Mouse (Mus musculus) liver, adult 2 months (tissue): ENCODE data around the gene Rcor1. TPM values are rescaled to one million over a fixed set of nuclear protein-coding genes. Genes with fewer than 3 reads are reported as not detected.

Experiments
- DNase-seq: peaks from one replicate; pipeline ENCODE4 v3.0.0-alpha.2; 2011; ENCODE audit warnings: low read depth, low spot score; ENCODE audit errors: extremely low read depth
- H3K27ac ChIP-seq: fragments of 200-500 bp; replicated peaks from 2 replicates; pipeline ENCODE4 v1.5.1; 2012; ENCODE audit warnings: low read depth, mild to moderate bottlenecking, control low read depth, inconsistent platforms, low read length; ENCODE audit not compliant: insufficient read depth
- H3K27me3 ChIP-seq: fragments of 200-500 bp; 2 replicates; pipeline ENCODE4 v1.6.1; 2012; ENCODE audit warnings: mild to moderate bottlenecking, moderate library complexity, low read length, inconsistent platforms; ENCODE audit not compliant: control insufficient read depth, insufficient read depth
- H3K36me3 ChIP-seq: fragments of 200-500 bp; 2 replicates; pipeline ENCODE4 v1.6.1; 2012; ENCODE audit warnings: low read length, inconsistent platforms; ENCODE audit not compliant: control insufficient read depth, insufficient read depth
- H3K4me1 ChIP-seq: fragments of 200-500 bp; 2 replicates; pipeline ENCODE4 v1.6.1; 2011; ENCODE audit warnings: low read length; ENCODE audit not compliant: control insufficient read depth, insufficient read depth
- H3K4me3 ChIP-seq: fragments of 200-500 bp; 2 replicates; pipeline ENCODE4 v1.5.1; 2011; ENCODE audit warnings: low read depth, mild to moderate bottlenecking, control low read depth, low read length, moderate library complexity; ENCODE audit not compliant: insufficient read depth
- H3K79me2 ChIP-seq: fragments of 200-500 bp; 2 replicates; pipeline ENCODE4 v1.6.1; 2012; ENCODE audit warnings: inconsistent platforms, mild to moderate bottlenecking, low read length, moderate library complexity; ENCODE audit not compliant: control insufficient read depth, insufficient read depth
- H3K9ac ChIP-seq: fragments of 200-500 bp; 2 replicates; pipeline ENCODE4 v1.6.1; 2012; ENCODE audit warnings: low read depth, mild to moderate bottlenecking, control low read depth, inconsistent platforms, low read length
- CTCF ChIP-seq: fragments of 200-500 bp; IDR thresholded peaks from 2 replicates; pipeline ENCODE4 v1.5.1; 2011; ENCODE audit warnings: low read depth, low read length, control low read depth
- POLR2A ChIP-seq: fragments of 200-500 bp; IDR thresholded peaks from 2 replicates; pipeline ENCODE4 v1.6.1; 2011; ENCODE audit warnings: low read length, control low read depth; ENCODE audit not compliant: insufficient read depth; ENCODE audit errors: extremely low read depth
- WGBS: fragments of 180-500 bp; shearing (Covaris S2); methylation state at CpG from one replicate; pipeline ENCODE4 v1.1.7; 2018; 5-methylcytosine and 5-hydroxymethylcytosine counted together
- polyA plus RNA-seq: library from polyadenylated mRNA; depleted of rRNA; stranded (reverse); fragments of >200 nt; gene quantifications from 2 replicates; pipeline ENCODE4 v1.2.3, GENCODE M21; 2012
- total RNA-seq: library from RNA; depleted of rRNA; stranded (reverse); fragments of >200 nt; gene quantifications from 2 replicates; pipeline ENCODE4 v1.2.3, GENCODE M21; 2014

The Rcor1 gene
- total and polyA plus RNA-seq, 2 experiments, result 4.4 to 5.3 TPM

DNA sequence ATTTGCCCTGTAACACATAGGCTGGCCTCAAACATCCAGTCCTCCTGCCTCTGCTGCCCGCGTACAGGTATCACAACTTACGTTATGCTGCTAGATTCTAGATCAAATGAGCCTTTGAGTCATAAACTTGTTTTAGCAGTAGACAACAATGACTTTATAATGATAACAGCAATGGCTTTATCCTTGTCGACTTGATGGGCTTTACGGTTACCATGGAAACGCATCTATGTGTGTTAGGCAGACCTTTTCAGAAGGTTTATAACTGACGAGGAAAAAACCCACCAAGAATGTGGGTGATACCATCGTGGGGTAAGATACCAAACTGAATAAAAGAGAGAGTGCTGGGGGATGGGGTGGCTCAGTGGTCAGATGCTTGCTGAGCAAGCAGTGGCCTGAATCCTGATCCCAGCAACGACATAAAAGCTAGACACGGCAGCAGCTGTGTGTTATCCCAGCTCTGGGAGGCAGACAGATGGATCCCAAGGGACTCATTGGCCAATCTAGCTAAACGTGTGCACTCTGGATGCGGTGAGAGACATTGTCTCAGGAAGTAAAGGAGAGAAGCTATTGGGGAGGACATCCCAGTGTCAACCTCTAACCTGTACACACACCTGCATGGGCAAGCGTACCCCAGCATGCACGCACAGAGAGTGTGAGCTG lies 85.6 kb downstream of the Rcor1 start:
- H3K79me2 ChIP-seq, result no peaks in the 10 kb centered on the region
- H3K27ac ChIP-seq, result no peak overlapping the region
- no peak overlapping the region for H3K9ac ChIP-seq
- no peaks in the 10 kb centered on the region for H3K36me3 ChIP-seq
- H3K4me3 ChIP-seq, result no peak overlapping the region
- DNase-seq, result no peak
- H3K4me1 ChIP-seq, result peaks cover 4% of the 10 kb centered on the region
- TF ChIP-seq CTCF (no peak), POLR2A (no peak)
- no peaks in the 10 kb centered on the region for H3K27me3 ChIP-seq
- 86% methylated on average over 14 of the region's 14 CpGs for WGBS

- Histone ChIP-seq H3K9ac (no peak overlapping the region), H3K36me3 (no peaks in the 10 kb centered on the region), H3K4me1 (peaks cover 4% of the 10 kb centered on the region), H3K27me3 (no peaks in the 10 kb centered on the region), H3K4me3 (no peak overlapping the region), H3K79me2 (no peaks in the 10 kb centered on the region), H3K27ac (peak overlapping the region; percentile 53)
- DNase-seq, result peak; percentile 95
- whole genome bisulfite sequencing, result 32% methylated on average over 6 of the region's 6 CpGs
- TF ChIP-seq POLR2A (no peak), CTCF (no peak)
Observed at GRCm38 (mm10) chr12:111125666-111126065, 86.5 kb downstream of the Rcor1 start.

DNA sequence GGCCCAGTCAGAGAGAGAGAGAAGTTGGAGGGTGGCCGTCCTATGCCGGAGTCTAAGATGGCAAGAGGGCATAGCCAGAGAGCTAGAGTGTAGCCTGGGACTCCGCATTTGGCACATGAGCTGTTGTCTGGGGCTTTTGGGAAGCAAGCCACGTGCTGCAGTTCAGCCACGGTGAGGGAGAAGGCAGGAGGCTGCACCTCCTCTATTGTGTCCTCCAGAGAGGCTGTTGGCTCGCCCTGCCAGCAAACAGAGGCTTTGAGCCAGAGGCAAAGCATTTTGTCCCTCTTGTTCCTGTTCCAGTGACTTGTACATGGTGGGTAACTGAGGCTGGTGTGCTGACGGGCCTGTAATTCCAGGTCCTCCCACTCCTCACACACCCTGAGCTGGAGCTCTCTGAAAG lies 95.0 kb downstream of the Rcor1 start:
- Histone ChIP-seq H3K36me3 (no peaks in the 10 kb centered on the region), H3K27me3 (no peaks in the 10 kb centered on the region), H3K4me3 (no peak overlapping the region), H3K4me1 (no peaks in the 10 kb centered on the region), H3K27ac (no peak overlapping the region), H3K79me2 (no peaks in the 10 kb centered on the region), H3K9ac (no peak overlapping the region)
- 81% methylated on average over 7 of the region's 7 CpGs for WGBS
- DNase-seq, result peak; percentile 10
- TF ChIP-seq POLR2A (no peak), CTCF (no peak)

DNA sequence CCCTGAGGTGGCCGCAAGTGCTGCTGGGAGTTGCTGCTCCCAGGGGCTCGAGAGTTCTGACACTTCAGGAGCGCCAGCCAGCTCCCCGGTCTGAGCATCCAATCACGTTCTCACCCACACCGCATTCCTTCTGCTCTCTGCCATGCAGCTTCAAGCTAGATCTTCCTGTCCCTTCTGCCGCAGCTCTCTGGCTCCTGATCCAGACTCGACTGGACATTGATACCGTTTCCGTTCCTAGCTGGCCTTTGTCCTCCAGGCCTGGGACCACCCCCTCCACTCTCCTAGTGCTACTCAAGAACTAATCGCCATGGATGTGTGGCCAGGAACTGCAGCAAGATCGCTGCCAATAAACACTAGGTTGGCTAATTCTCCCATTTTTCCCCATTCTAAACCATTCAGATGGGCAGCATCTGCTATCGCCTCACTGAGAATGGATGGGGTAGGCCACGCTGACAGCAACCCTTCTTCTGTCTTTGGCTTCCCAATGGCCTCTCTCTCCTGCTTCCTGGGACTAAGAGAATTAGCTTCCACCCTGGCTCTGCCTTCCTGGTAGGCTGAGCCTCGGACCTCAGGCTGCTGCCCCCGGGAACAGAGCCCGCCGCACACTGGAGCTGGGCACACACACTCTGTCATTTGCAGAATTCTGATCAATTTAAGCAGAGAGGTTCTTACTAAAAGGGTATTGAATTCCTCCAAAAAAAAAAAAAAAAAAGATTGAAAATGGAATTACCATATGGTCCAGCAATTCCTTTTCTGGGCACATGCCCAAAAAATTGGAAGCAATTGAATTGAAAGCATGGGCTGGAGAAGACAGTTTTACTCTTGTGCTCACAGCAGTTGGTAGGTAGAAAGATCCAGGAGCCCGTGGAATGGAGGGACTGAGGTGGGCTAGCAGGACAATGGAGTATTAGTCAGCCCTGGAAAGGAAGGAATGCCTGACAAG lies 95.9 kb downstream of the Rcor1 start:
- Histone ChIP-seq H3K4me3 (no peak overlapping the region), H3K79me2 (no peaks in the 10 kb centered on the region)

GRCm38 (mm10) chr12:111135953-111136352 lies 96.8 kb downstream of the Rcor1 start:
- no peak overlapping the region for H3K27ac ChIP-seq
- TF ChIP-seq CTCF (no peak), POLR2A (no peak)
- no peak for DNase-seq
- H3K4me1 ChIP-seq, result no peaks in the 10 kb centered on the region
- no peaks in the 10 kb centered on the region for H3K36me3 ChIP-seq
- WGBS, result 75% methylated on average over 3 of the region's 3 CpGs
- H3K9ac ChIP-seq, result no peak overlapping the region
- H3K4me3 ChIP-seq, result no peak overlapping the region
- no peaks in the 10 kb centered on the region for H3K27me3 ChIP-seq
- H3K79me2 ChIP-seq, result no peaks in the 10 kb centered on the region

More for the DNA sequence above, 95.9 kb downstream of the Rcor1 start:
- 71% methylated on average over 19 of the region's 19 CpGs for WGBS
- Histone ChIP-seq H3K27me3 (no peaks in the 10 kb centered on the region), H3K27ac (no peak overlapping the region), H3K9ac (no peak overlapping the region), H3K4me1 (no peaks in the 10 kb centered on the region), H3K36me3 (no peaks in the 10 kb centered on the region)
- no peak for DNase-seq
- TF ChIP-seq POLR2A (no peak), CTCF (no peak)

- Histone ChIP-seq H3K27ac (no peak overlapping the region), H3K36me3 (no peaks in the 10 kb centered on the region), H3K79me2 (no peaks in the 10 kb centered on the region), H3K27me3 (no peaks in the 10 kb centered on the region), H3K4me3 (no peak overlapping the region), H3K9ac (no peak overlapping the region), H3K4me1 (no peaks in the 10 kb centered on the region)
- WGBS, result 86% methylated on average over 2 of the region's 2 CpGs
- DNase-seq, result no peak
- TF ChIP-seq POLR2A (no peak), CTCF (peak; percentile 54)
Observed at GRCm38 (mm10) chr12:111137079-111137478, 97.9 kb downstream of the Rcor1 start.
